Mouse (Mus musculus): ENCODE measurements at regions not wholly inside any gene's neighbourhood (a gene's known extent, or its start where the extent isn't known, plus 50 kb on each side); places are given as distances from the start of the nearest gene placed in this dataset.

GRCm38 (mm10) chr15:65646470-65646869 is 631.8 kb upstream of the Gm21961 start:
- no peak for DNase-seq (ENCODE audit: low spot score)

GRCm38 (mm10) chr15:65639484-65639883 is 624.8 kb upstream of the Gm21961 start:
- no peak for DNase-seq (ENCODE audit: low spot score)

GRCm38 (mm10) chr15:65637520-65638184 is 622.9 kb upstream of the Gm21961 start:
- peak; percentile 62 for DNase-seq (ENCODE audit: low spot score)

- no peak for DNase-seq (ENCODE audit: low spot score)
Measured at GRCm38 (mm10) chr15:65632440-65632839, 617.7 kb upstream of the Gm21961 start.

GRCm38 (mm10) chr15:65630476-65630875 is 615.8 kb upstream of the Gm21961 start:
- no peak for DNase-seq (ENCODE audit: low spot score)

GRCm38 (mm10) chr15:65592718-65593477 is 578.2 kb upstream of the Gm21961 start:
- peak; percentile 69 for DNase-seq (ENCODE audit: low spot score)

- no peak for DNase-seq (ENCODE audit: low spot score)
Measured at GRCm38 (mm10) chr15:65585566-65585965, 570.9 kb upstream of the Gm21961 start.

GRCm38 (mm10) chr15:65579353-65579752 is 564.6 kb upstream of the Gm21961 start:
- no peak for DNase-seq (ENCODE audit: low spot score)

GRCm38 (mm10) chr15:65567931-65568330 is 553.2 kb upstream of the Gm21961 start:
- no peak for DNase-seq (ENCODE audit: low spot score)

GRCm38 (mm10) chr15:65557846-65558835 is 543.4 kb upstream of the Gm21961 start:
- no peak for DNase-seq (ENCODE audit: low spot score)

GRCm38 (mm10) chr15:65549046-65549445 is 534.3 kb upstream of the Gm21961 start:
- DNase-seq (ENCODE audit: low spot score) = no peak

GRCm38 (mm10) chr15:65535606-65536005 is 520.9 kb upstream of the Gm21961 start:
- DNase-seq (ENCODE audit: low spot score) = no peak

GRCm38 (mm10) chr15:65532241-65532640 is 517.5 kb upstream of the Gm21961 start:
- DNase-seq (ENCODE audit: low spot score) = no peak

GRCm38 (mm10) chr15:65502656-65503055 is 488.0 kb upstream of the Gm21961 start:
- no peak for DNase-seq (ENCODE audit: low spot score)

- DNase-seq (ENCODE audit: low spot score) = no peak
Measured at GRCm38 (mm10) chr15:65478940-65479339, 464.2 kb upstream of the Gm21961 start.

- peak; percentile 18 for DNase-seq (ENCODE audit: low spot score)
Measured at GRCm38 (mm10) chr15:65455203-65455816, 440.6 kb upstream of the Gm21961 start.

GRCm38 (mm10) chr15:65452258-65453028 is 437.7 kb upstream of the Gm21961 start:
- peak; percentile 61 for DNase-seq (ENCODE audit: low spot score)

- peak; percentile 17 for DNase-seq (ENCODE audit: low spot score)
Measured at GRCm38 (mm10) chr15:65419736-65420135, 405.0 kb upstream of the Gm21961 start.

Measured in layer of hippocampus, adult 9-10 months (tissue).